In the genomic region with DNA sequence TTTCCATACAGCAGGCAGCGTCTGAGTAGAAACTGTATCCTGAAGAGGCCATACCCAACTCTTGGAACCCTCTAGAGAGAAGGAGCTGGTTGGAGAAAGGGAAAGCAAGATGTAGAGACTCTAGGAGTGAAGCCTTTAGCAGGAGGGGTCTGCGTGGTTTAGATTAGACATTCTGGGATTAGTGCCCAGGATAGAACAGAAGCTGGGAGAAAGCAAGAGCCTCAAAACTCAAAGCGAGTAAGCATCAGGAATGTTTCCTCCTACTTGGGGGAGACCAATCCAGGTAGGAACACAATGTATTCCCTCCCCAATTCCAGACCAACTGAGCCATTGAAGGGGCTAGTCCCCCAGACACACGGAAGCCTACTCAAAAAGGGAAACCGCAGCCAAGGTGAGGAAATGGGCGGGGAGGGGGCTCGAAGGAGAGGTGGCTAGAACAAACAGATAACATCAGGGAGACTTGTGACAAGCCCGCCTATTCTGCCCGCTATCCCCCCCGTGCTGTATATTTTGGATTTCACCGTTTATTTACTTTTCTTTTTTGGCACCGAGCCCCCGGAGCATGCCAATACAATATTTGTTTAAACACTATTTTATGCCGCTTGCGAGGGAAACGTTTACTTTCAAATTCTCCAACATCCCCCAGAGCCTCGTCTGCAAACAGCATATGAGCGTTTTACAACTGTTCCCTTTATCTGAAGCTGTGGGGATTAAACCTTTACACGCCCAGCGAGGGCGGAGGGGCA, we compare ENCODE assay signal across 8 mouse cellular contexts. TPM values are rescaled to one million over a fixed set of nuclear protein-coding genes. Genes with fewer than 3 reads are reported as not detected.
DNase-seq lines count a peak whose midpoint lies in the region; ATAC-seq and TF ChIP-seq lines count a peak whose summit lies in the region.

No protein-coding gene starts in this region.

- H3K9me3 ChIP-seq in heart, embryonic 10.5 days = no peaks in the 10 kb centered on the region
- H3K9me3 ChIP-seq in ES-Bruce4 (replicated peaks; ENCODE audit: control insufficient read depth, insufficient read depth, low read length, poor library complexity, severe bottlenecking) = no peaks in the 10 kb centered on the region
- H3K9me3 ChIP-seq in heart, embryonic 16.5 days (replicated peaks; ENCODE audit: control insufficient read depth, low read length) = no peaks in the 10 kb centered on the region

- DNase-seq in heart, embryonic 10.5 days (ENCODE audit: low spot score) = no peak
- DNase-seq in heart, postnatal 14 days = no peak
- peak; percentile 38 for DNase-seq in lung, postnatal 36 days
- no peak for DNase-seq in cerebellum, postnatal 36 days
- no peak for DNase-seq in left cerebral cortex, adult 11 months (ENCODE audit: low spot score)
- DNase-seq in layer of hippocampus, adult 9-10 months (ENCODE audit: low spot score) = no peak

- H3K4me3 ChIP-seq in heart, embryonic 10.5 days = peak overlapping the region; percentile 68
- peak overlapping the region; percentile 80 for H3K4me3 ChIP-seq in ES-Bruce4 (ENCODE audit: low read depth, low read length)
- peak overlapping the region; percentile 72 for H3K4me3 ChIP-seq in heart, embryonic 16.5 days (ENCODE audit: low read length)

- 5% methylated on average over 21 of the region's 21 CpGs for WGBS in heart, embryonic 10.5 days
- 9% methylated on average over 21 of the region's 21 CpGs for WGBS in heart, embryonic 16.5 days

- intact Hi-C loops in heart, postnatal 14 days (cut with DNase I) = loop anchor here (5.0 kb wide), 1 partner anchor 74 kb away; no protein-coding TSS in a partner anchor

- H3K27ac ChIP-seq in heart, embryonic 10.5 days = peak overlapping the region; percentile 87
- no peak overlapping the region for H3K27ac ChIP-seq in ES-Bruce4 (ENCODE audit: insufficient read depth, low read length)
- H3K27ac ChIP-seq in heart, embryonic 16.5 days (ENCODE audit: low read length) = peak overlapping the region; percentile 38

- H3K4me1 ChIP-seq in heart, embryonic 10.5 days = peaks cover 47% of the 10 kb centered on the region
- H3K4me1 ChIP-seq in ES-Bruce4 (ENCODE audit: control insufficient read depth, insufficient read depth, low read length) = no peaks in the 10 kb centered on the region
- H3K4me1 ChIP-seq in heart, embryonic 16.5 days (ENCODE audit: control insufficient read depth, insufficient read depth, low read length) = peaks cover 23% of the 10 kb centered on the region

- no peak for TF ChIP-seq POLR2A in ES-Bruce4 (IDR thresholded peaks at IDR 0.05; ENCODE audit: insufficient read depth, low read length)

- no peak for TF ChIP-seq EP300 in ES-Bruce4 (IDR thresholded peaks at IDR 0.05; ENCODE audit: insufficient read depth, low read depth, low read length)

- TF ChIP-seq CTCF in ES-Bruce4 (IDR thresholded peaks at IDR 0.05; ENCODE audit: low read depth, low read length) = no peak

- no peak for ATAC-seq in heart, embryonic 16.5 days (replicated peaks; ENCODE audit: extremely low read depth, insufficient read depth, low FRiP score)

- no peaks in the 10 kb centered on the region for H3K36me3 ChIP-seq in heart, embryonic 10.5 days
- H3K36me3 ChIP-seq in ES-Bruce4 (ENCODE audit: control insufficient read depth, insufficient read depth, low read length, poor library complexity, severe bottlenecking) = no peaks in the 10 kb centered on the region
- H3K36me3 ChIP-seq in heart, embryonic 16.5 days (ENCODE audit: control insufficient read depth, insufficient read depth) = no peaks in the 10 kb centered on the region

- peaks cover 49% of the 10 kb centered on the region for H3K27me3 ChIP-seq in heart, embryonic 10.5 days (ENCODE audit: insufficient read depth, poor library complexity, severe bottlenecking)
- H3K27me3 ChIP-seq in ES-Bruce4 (ENCODE audit: control insufficient read depth, insufficient read depth, low read length, poor library complexity, severe bottlenecking) = no peaks in the 10 kb centered on the region
- H3K27me3 ChIP-seq in heart, embryonic 16.5 days (ENCODE audit: control insufficient read depth, insufficient read depth, low read length) = peaks cover 42% of the 10 kb centered on the region

- peak overlapping the region; percentile 78 for H3K9ac ChIP-seq in ES-Bruce4 (ENCODE audit: low read depth, poor library complexity, severe bottlenecking)
- peak overlapping the region; percentile 69 for H3K9ac ChIP-seq in heart, embryonic 16.5 days (ENCODE audit: low read length)

- peak overlapping the region; percentile 100 for H3K4me2 ChIP-seq in heart, embryonic 16.5 days (ENCODE audit: low read depth, low read length)

RNA-seq across cellular contexts. Expression of a gene that starts 2.1 kb away (rescaled TPM):
- polyA plus RNA-seq in heart, embryonic 10.5 days (2016; fragmentation: Nextera tagmentation; extraction: Ambion mirVana) = 2.2 and 7.5 TPM in 2 replicates
- total RNA-seq in heart, postnatal 14 days (2021) = 1 to 10 TPM; 1.7 to 2.1 TPM
- polyA plus RNA-seq in ES-Bruce4 (2011; ENCODE audit: insufficient read depth, insufficient read length, low read depth, missing spikeins) = 8.7 and 10.9 TPM in 2 replicates
- 2.7 and 3.1 TPM in 2 replicates for polyA plus RNA-seq in heart, embryonic 16.5 days (2015; fragmentation: Nextera tagmentation; extraction: Ambion mirVana)
